Mouse (Mus musculus) lung, adult 2 months (tissue): ENCODE data around the gene Nup35. TPM values are rescaled to one million over a fixed set of nuclear protein-coding genes. Genes with fewer than 3 reads are reported as not detected.
A peak's percentile ranks its signal among the peaks of the same experiment; 100 is the strongest.

Source experiments
- DNase-seq: peaks from one replicate; pipeline ENCODE4 v3.0.0; 2022
- H3K4me1 ChIP-seq: fragments of 200-500 bp; 2 replicates; pipeline ENCODE4 v1.6.1; 2011; ENCODE audit warnings: low read length; ENCODE audit not compliant: control insufficient read depth, insufficient read depth
- H3K4me3 ChIP-seq: fragments of 200-500 bp; replicated peaks from 2 replicates; pipeline ENCODE3; 2011; ENCODE audit warnings: low read depth, mild to moderate bottlenecking, control low read depth, low read length; ENCODE audit errors: extremely low read depth
- CTCF ChIP-seq: fragments of 200-500 bp; IDR thresholded peaks from 2 replicates; pipeline ENCODE4 v1.5.1; 2011; ENCODE audit warnings: mild to moderate bottlenecking, low read length, control low read depth; ENCODE audit not compliant: insufficient read depth
- POLR2A ChIP-seq: fragments of 200-500 bp; IDR thresholded peaks from 2 replicates; pipeline ENCODE4 v1.6.1; 2011; ENCODE audit warnings: low read depth, mild to moderate bottlenecking, control low read depth, low read length, borderline replicate concordance; ENCODE audit errors: extremely low read depth
- WGBS: fragments of 180-500 bp; shearing (Covaris S2); methylation state at CpG from one replicate; pipeline ENCODE4 v1.1.7; 2018; 5-methylcytosine and 5-hydroxymethylcytosine counted together
- polyA plus RNA-seq: library from polyadenylated mRNA; depleted of rRNA; stranded (reverse); fragments of >200 nt; gene quantifications from 2 replicates; pipeline ENCODE4 v1.2.3, GENCODE M21; 2012; rRNA removed

The Nup35 gene
- polyA plus RNA-seq: 14.1 and 19.5 TPM in 2 replicates

GRCm38 (mm10) chr2:80616854-80617737 lies at the start of gene Nup35, which contains the start of gene Dusp19:
TSS of gene Nup35 (plus strand) at chr2:80617236.
TSS of gene Dusp19 (plus strand) at chr2:80617045.
- Histone ChIP-seq H3K4me1 (no peaks in the 10 kb centered on the region; the same call in 1 of the 2 replicates), H3K4me3 (peak within 1 kb of the TSS; percentile 77)
- under 1% methylated on average over 21 of the region's 21 CpGs for WGBS
- TF ChIP-seq CTCF: no peak
- peak; percentile 93; the same call in 1 of the 2 replicates for TF ChIP-seq POLR2A
- peak; percentile 96 for DNase-seq

- Histone ChIP-seq H3K4me1 (peaks cover 3% of the 10 kb centered on the region), H3K4me3 (no peak overlapping the region)
- TF ChIP-seq POLR2A: no peak
- TF ChIP-seq CTCF: no peak
- 79% methylated on average over 4 of the region's 4 CpGs for WGBS
- no peak for DNase-seq
Observed at GRCm38 (mm10) chr2:80567411-80567810, 49.6 kb upstream of the Nup35 start.

- H3K4me1 ChIP-seq: peaks cover 3% of the 10 kb centered on the region
- no peak overlapping the region for H3K4me3 ChIP-seq
- WGBS: 52% methylated on average over 4 of the region's 4 CpGs
- TF ChIP-seq POLR2A (no peak), CTCF (no peak)
- DNase-seq: no peak
Observed at GRCm38 (mm10) chr2:80570656-80571055, 46.4 kb upstream of the Nup35 start.

GRCm38 (mm10) chr2:80577286-80577685 lies 39.8 kb upstream of the Nup35 start:
- 94% methylated on average over 1 of the region's 1 CpGs for WGBS
- Histone ChIP-seq H3K4me3 (no peak overlapping the region), H3K4me1 (peaks cover 7% of the 10 kb centered on the region)
- TF ChIP-seq POLR2A: no peak
- no peak for TF ChIP-seq CTCF
- DNase-seq: no peak

- no peak for DNase-seq
- peak overlapping the region; percentile 51 for H3K4me3 ChIP-seq
Observed at GRCm38 (mm10) chr2:80579253-80579891, 37.7 kb upstream of the Nup35 start.

GRCm38 (mm10) chr2:80580311-80580961 lies 36.6 kb upstream of the Nup35 start:
- TF ChIP-seq POLR2A (no peak), CTCF (no peak)
- H3K4me3 ChIP-seq: peak overlapping the region; percentile 99
- peak; percentile 59 for DNase-seq
- peaks cover 7% of the 10 kb centered on the region for H3K4me1 ChIP-seq
- WGBS: under 1% methylated on average over 63 of the region's 65 CpGs

More at GRCm38 (mm10) chr2:80579253-80579891, 37.7 kb upstream of the Nup35 start:
- H3K4me1 ChIP-seq: peaks cover 7% of the 10 kb centered on the region
- TF ChIP-seq POLR2A: no peak
- no peak for TF ChIP-seq CTCF
- WGBS: 12% methylated on average over 6 of the region's 6 CpGs

- peak; percentile 86 for DNase-seq
- TF ChIP-seq CTCF (no peak), POLR2A (peak; percentile 39; the same call in 1 of the 2 replicates)
- H3K4me3 ChIP-seq: peak within 1 kb of the TSS; percentile 99
- peaks cover 7% of the 10 kb centered on the region for H3K4me1 ChIP-seq
- WGBS: under 1% methylated on average over 79 of the region's 88 CpGs
Observed at GRCm38 (mm10) chr2:80581043-80581711, 35.9 kb upstream of the Nup35 start, which contains the start of gene Nckap1. TSS of gene Nckap1 (minus strand) at chr2:80581380.

GRCm38 (mm10) chr2:80582356-80582755 lies 34.7 kb upstream of the Nup35 start:
- no peak for TF ChIP-seq CTCF
- TF ChIP-seq POLR2A: no peak
- Histone ChIP-seq H3K4me3 (no peak overlapping the region), H3K4me1 (peaks cover 7% of the 10 kb centered on the region)
- 92% methylated on average over 3 of the region's 3 CpGs for WGBS
- no peak for DNase-seq

GRCm38 (mm10) chr2:80594215-80594918 lies 22.7 kb upstream of the Nup35 start:
- DNase-seq: no peak
- 68% methylated on average over 4 of the region's 4 CpGs for WGBS
- H3K4me3 ChIP-seq: no peak overlapping the region
- no peak for TF ChIP-seq CTCF
- TF ChIP-seq POLR2A: no peak
- no peaks in the 10 kb centered on the region for H3K4me1 ChIP-seq
